Mouse (Mus musculus) bone marrow, adult 2 months (tissue): Measurements from ENCODE around the gene Usp42.

Experiments
- CTCF ChIP-seq: fragments of 200-500 bp; IDR thresholded peaks from 2 replicates; pipeline ENCODE4 v1.5.1; 2011; ENCODE audit warnings: low read length, control low read depth; ENCODE audit not compliant: control insufficient read depth, insufficient read depth
- POLR2A ChIP-seq: fragments of 200-500 bp; IDR thresholded peaks from 2 replicates; pipeline ENCODE4 v1.6.1; 2011; ENCODE audit warnings: low read depth, mild to moderate bottlenecking, control low read depth, low read length, borderline replicate concordance; ENCODE audit not compliant: control insufficient read depth

- TF ChIP-seq CTCF, result no peak
- TF ChIP-seq POLR2A, result no peak
Observed at GRCm38 (mm10) chr5:143666015-143666414, 66.1 kb downstream of the Usp42 start.
